Comparison of ENCODE assay signal across 30 mouse cellular contexts in the genomic region with DNA sequence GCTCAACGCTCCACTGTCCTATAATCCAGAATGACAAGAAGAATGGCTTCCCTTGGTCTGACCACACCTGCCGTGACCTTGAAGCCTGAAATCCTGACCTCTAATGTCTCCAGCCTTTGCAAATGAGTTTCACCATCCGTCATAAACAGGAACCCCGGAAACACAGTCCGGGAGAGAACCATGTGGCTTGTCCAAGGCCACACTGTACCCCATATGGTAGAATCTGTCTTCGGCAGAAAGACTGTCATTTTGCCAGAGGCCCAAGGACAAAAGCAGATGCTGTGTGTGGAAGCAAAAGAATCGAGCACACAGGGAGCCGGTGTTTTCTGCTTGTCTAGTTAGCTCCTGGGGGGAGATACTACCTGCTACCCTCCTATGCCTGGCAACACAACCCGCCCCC. TPM values are rescaled to one million over a fixed set of nuclear protein-coding genes. Genes with fewer than 3 reads are reported as not detected.
DNase-seq lines count a peak whose midpoint lies in the region; ATAC-seq and TF ChIP-seq lines count a peak whose summit lies in the region.
"Had no signal": no experiment of that assay in that cellular context is flagged by ENCODE, and none has a peak within 500 bp of the region (broad histone marks: within the 10 kb centered on the region; RNA-seq: fewer than 3 reads in every experiment).

No protein-coding gene starts in this region.

- H3K9ac ChIP-seq in intestine, embryonic 16.5 days (ENCODE audit: low read depth, low read length) = no peak overlapping the region
- H3K9ac ChIP-seq: embryonic facial prominence, embryonic 12.5 days; hindbrain, embryonic 15.5 days; limb, embryonic 15.5 days; liver, embryonic 13.5 days; midbrain, embryonic 13.5 days; neural tube, embryonic 13.5 days had no signal

- 0 out of 2 replicates have a peak overlapping the region, but pooled peaks have one; percentile 24 for H3K27ac ChIP-seq in cortical plate, adult 2 months (ENCODE audit: insufficient read depth, low read length)
- no peak overlapping the region for H3K27ac ChIP-seq in intestine, embryonic 16.5 days (ENCODE audit: low read length)
- H3K27ac ChIP-seq: embryonic facial prominence, embryonic 12.5 days; hindbrain, embryonic 10.5 days; hindbrain, embryonic 15.5 days; limb, embryonic 10.5 days; limb, embryonic 15.5 days; liver, embryonic 13.5 days; midbrain, embryonic 13.5 days; neural tube, embryonic 13.5 days had no signal

- no peak for TF ChIP-seq POLR2A in cortical plate, adult 2 months (IDR thresholded peaks at IDR 0.05; ENCODE audit: extremely low read depth, insufficient read depth, low read length)

- H3K36me3 ChIP-seq in intestine, embryonic 16.5 days (ENCODE audit: control insufficient read depth, insufficient read depth, low read length) = no peaks in the 10 kb centered on the region
- H3K36me3 ChIP-seq: embryonic facial prominence, embryonic 12.5 days; hindbrain, embryonic 10.5 days; hindbrain, embryonic 15.5 days; limb, embryonic 10.5 days; limb, embryonic 15.5 days; liver, embryonic 13.5 days; midbrain, embryonic 13.5 days; neural tube, embryonic 13.5 days had no signal

- H3K4me2 ChIP-seq in intestine, embryonic 16.5 days (ENCODE audit: low read depth, low read length) = no peak overlapping the region
- H3K4me2 ChIP-seq: embryonic facial prominence, embryonic 12.5 days; hindbrain, embryonic 15.5 days; limb, embryonic 15.5 days; liver, embryonic 13.5 days; midbrain, embryonic 13.5 days; neural tube, embryonic 13.5 days had no signal

- no peak for ATAC-seq in intestine, embryonic 16.5 days
- ATAC-seq: inflammation-experienced regulatory T-cells, adult 6 months; lung, postnatal 0 days; midbrain, embryonic 13.5 days had no signal

- peaks cover 5% of the 10 kb centered on the region; the same call in 1 of the 2 replicates for H3K27me3 ChIP-seq in intestine, embryonic 16.5 days (replicated peaks; ENCODE audit: control insufficient read depth, insufficient read depth, low read length)
- H3K27me3 ChIP-seq: hindbrain, embryonic 15.5 days had no signal

- H3K4me1 ChIP-seq in cortical plate, adult 2 months (ENCODE audit: control insufficient read depth, insufficient read depth, low read length) = peaks cover 4% of the 10 kb centered on the region
- H3K4me1 ChIP-seq in intestine, embryonic 16.5 days (ENCODE audit: control insufficient read depth, insufficient read depth, low read length) = 0 out of 2 replicates have a peak, but pooled peaks cover 3% of the 10 kb centered on the region
- H3K4me1 ChIP-seq: liver, embryonic 13.5 days had no signal

- 72% methylated on average over 9 of the region's 9 CpGs for WGBS in intestine, embryonic 16.5 days

- H3K4me3 ChIP-seq in cortical plate, adult 2 months (ENCODE audit: insufficient read depth, low read length) = no peak overlapping the region
- H3K4me3 ChIP-seq in intestine, embryonic 16.5 days (ENCODE audit: low read length) = no peak overlapping the region
- H3K4me3 ChIP-seq: embryonic facial prominence, embryonic 12.5 days; hindbrain, embryonic 10.5 days; hindbrain, embryonic 15.5 days; limb, embryonic 10.5 days; limb, embryonic 15.5 days; liver, embryonic 13.5 days; megakaryocyte, embryonic 14.5 days; midbrain, embryonic 13.5 days; neural tube, embryonic 13.5 days had no signal

- DNase-seq in cerebellum, postnatal 10 days = peak; percentile 60 to 62
- DNase-seq in cerebellum, adult 9-10 months = no peak
- peak; percentile 37 for DNase-seq in layer of hippocampus, adult 11-12 months (ENCODE audit: low spot score)
- no peak for DNase-seq in layer of hippocampus, postnatal 25 days (ENCODE audit: extremely low spot score in 1 of 2, low spot score in 1 of 2)
- DNase-seq in brain, adult 2 months (ENCODE audit: low read depth, low spot score) = peak; percentile 79
- DNase-seq: B cell, adult 2 months; cerebellum, adult 2 months; cerebellum, postnatal 36 days; embryo, embryonic 11 days; gastrocnemius, postnatal 14 days; heart, postnatal 14 days; kidney, adult 18-20 months; kidney, postnatal 36 days; liver, embryonic 13.5 days; lung, adult 18-20 months; lung, postnatal 4 days; thymus, postnatal 4 days had no signal

- TF ChIP-seq CTCF in cortical plate, adult 2 months (IDR thresholded peaks at IDR 0.05; ENCODE audit: extremely low read depth, insufficient read depth, low read length) = no peak

- no peaks in the 10 kb centered on the region for H3K9me3 ChIP-seq in intestine, embryonic 16.5 days (ENCODE audit: control insufficient read depth, low read length)
- H3K9me3 ChIP-seq: embryonic facial prominence, embryonic 12.5 days; hindbrain, embryonic 10.5 days; hindbrain, embryonic 15.5 days; limb, embryonic 10.5 days; limb, embryonic 15.5 days; liver, embryonic 13.5 days; midbrain, embryonic 13.5 days; neural tube, embryonic 13.5 days had no signal

RNA-seq across cellular contexts. Expression of a gene that starts 18.3 kb away (rescaled TPM):
- 100 to 1,000 TPM; 118 to 121 TPM for total RNA-seq in layer of hippocampus, postnatal 25 days (2021)
- 444 and 462 TPM in 2 replicates for polyA plus RNA-seq in cortical plate, adult 2 months (2012; rRNA removed)
- 0.80 and 1.2 TPM in 2 replicates for polyA plus RNA-seq in intestine, embryonic 16.5 days (2015; fragmentation: Nextera tagmentation; extraction: Ambion mirVana)
- total RNA-seq: granulocyte monocyte progenitor cell, adult 5-6 weeks had no signal
- polyA plus RNA-seq: inflammation-experienced regulatory T-cells, adult 6 months; liver, embryonic 13.5 days had no signal

RNA-seq across cellular contexts. Expression of a gene that starts 23.2 kb away (rescaled TPM):
- 100 to 1,000 TPM in 1 of 2 experiments, 10 to 100 TPM in 1; 83.7 to 108 TPM for total RNA-seq in layer of hippocampus, postnatal 25 days (2021)
- polyA plus RNA-seq in cortical plate, adult 2 months (2012; rRNA removed) = 193 and 195 TPM in 2 replicates
- 124 and 141 TPM in 2 replicates for polyA plus RNA-seq in intestine, embryonic 16.5 days (2015; fragmentation: Nextera tagmentation; extraction: Ambion mirVana)

RNA-seq across cellular contexts. Expression of a gene that starts 54.5 kb away (rescaled TPM):
- 10 to 100 TPM; 75.6 to 86.5 TPM for total RNA-seq in layer of hippocampus, postnatal 25 days (2021)
- 74.6 and 78.6 TPM in 2 replicates for polyA plus RNA-seq in cortical plate, adult 2 months (2012; rRNA removed)
- polyA plus RNA-seq in intestine, embryonic 16.5 days (2015; fragmentation: Nextera tagmentation; extraction: Ambion mirVana) = 68.5 and 82.4 TPM in 2 replicates

Comparison
In these comparisons a context has a peak if more than half of its experiments do, and no peak if none do; other contexts are left out.
1. DNase-seq: peak in cerebellum, postnatal 10 days (2 of 2), layer of hippocampus, adult 11-12 months (single experiment) and brain, adult 2 months (single experiment); none in cerebellum, adult 9-10 months (single experiment) and layer of hippocampus, postnatal 25 days (0 of 2).
2. RNA of a gene that starts 18.3 kb away (polyA plus RNA-seq): 444 to 462 TPM in cortical plate, adult 2 months; 0.80 to 1.2 TPM in intestine, embryonic 16.5 days; every median in the first group is over 100 times any median in the second.